12 mouse cellular contexts compared by ENCODE assay signal in genomic region chr6:126794751-126795150, GRCm38 (mm10).
"Had no signal": no experiment of that assay in that cellular context is flagged by ENCODE, and none has a peak within 500 bp of the region (broad histone marks: within the 10 kb centered on the region; RNA-seq: fewer than 3 reads in every experiment).

No protein-coding gene starts in this region.

- DNase-seq: retina, postnatal 1 day; right cerebral cortex, adult 18-20 months; right cerebral cortex, postnatal 14 days; right cerebral cortex, postnatal 25 days; right cerebral cortex, postnatal 4 days; spleen, adult 18-20 months; thymus, adult 18-20 months; thymus, adult 2 months; thymus, postnatal 14 days; thymus, postnatal 25 days; thymus, postnatal 36 days; thymus, postnatal 4 days had no signal
